Mouse (Mus musculus): ENCODE data around the gene Endov. TPM values are rescaled to one million over a fixed set of nuclear protein-coding genes. Genes with fewer than 3 reads are reported as not detected.

The Endov gene
- total RNA-seq, 2 experiments from 2014 or later = 34.7 to 36.2 TPM

Other genes with a start within 250 kb of the Endov start
- gene Gaa, start 223.5 kb upstream of the Endov start, total RNA-seq (2021) = 100 to 1,000 TPM; 347 to 355 TPM
- gene Eif4a3, start 191.3 kb upstream of the Endov start, total RNA-seq (2021) = 10 to 100 TPM; 92.8 to 97.8 TPM
- gene Card14, start 183.6 kb upstream of the Endov start, total RNA-seq (2021) = under 1 TPM; 0.36 to 0.47 TPM
- gene Sgsh, start 135.8 kb upstream of the Endov start, total RNA-seq (2021) = 1 to 10 TPM; 5.2 to 6.1 TPM
- gene Slc26a11, start 135.8 kb upstream of the Endov start, total RNA-seq (2021) = 1 to 10 TPM; 5.8 to 6.1 TPM
- gene Rnf213, start 98.2 kb upstream of the Endov start, total RNA-seq (2021) = 1 to 10 TPM; 3.0 to 4.1 TPM
- 100 to 1,000 TPM; 492 to 504 TPM for gene Nptx1, start 56.4 kb downstream of the Endov start, total RNA-seq (2021)
- gene Rptor, start 111.6 kb downstream of the Endov start, total RNA-seq (2021) = 10 to 100 TPM; 56.0 to 61.1 TPM